Mouse (Mus musculus): ENCODE measurements at regions not wholly inside any gene's neighbourhood (a gene's known extent, or its start where the extent isn't known, plus 50 kb on each side); places are given as distances from the start of the nearest gene placed in this dataset.
A peak's percentile ranks its signal among the peaks of the same experiment; 100 is the strongest.

DNA sequence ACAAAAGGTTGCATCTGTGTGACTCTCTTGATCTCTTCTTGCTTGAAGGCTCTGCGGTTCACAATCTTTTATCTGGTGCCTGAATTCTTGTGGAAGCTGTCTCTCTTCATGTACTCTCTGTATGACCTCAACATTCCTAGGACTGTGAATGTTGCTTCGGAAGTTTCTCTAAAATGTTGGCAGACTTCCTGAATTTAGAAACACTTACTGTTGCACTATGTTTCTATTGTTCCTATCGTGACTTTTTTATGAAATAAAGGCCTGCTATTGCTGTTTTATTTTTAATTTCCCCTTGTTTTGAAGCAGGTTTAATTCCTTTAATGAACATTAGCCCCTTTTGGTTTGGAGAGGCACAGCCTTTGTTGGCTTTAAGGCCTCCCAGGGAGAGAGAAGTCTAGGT lies 114.0 kb upstream of the Etaa1 start:
- no peak for TF ChIP-seq CTCF (IDR thresholded peaks at IDR 0.05)
- intact Hi-C loops (cut with DNase I), result no loop called here
- no peak for DNase-seq
- Histone ChIP-seq H3K27ac (no peak overlapping the region), H3K4me3 (no peak overlapping the region)

DNA sequence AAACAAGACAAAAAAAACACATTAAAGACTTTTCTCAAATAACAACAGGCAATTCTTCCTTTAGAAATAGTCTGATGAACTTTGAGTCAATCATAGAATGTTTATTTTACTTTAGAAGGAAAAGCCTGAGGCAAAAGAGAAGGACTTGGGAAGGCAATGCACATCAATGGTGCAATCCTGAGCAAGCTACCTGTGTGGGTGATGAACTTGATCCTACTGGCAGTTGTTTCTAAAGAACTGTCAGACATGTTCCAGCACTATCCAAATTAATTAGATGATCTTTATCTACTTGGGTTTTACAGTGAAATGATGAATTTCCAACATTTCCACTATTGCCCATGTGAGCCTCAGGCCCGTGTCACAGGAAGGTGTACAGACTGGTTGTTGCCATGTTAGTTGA lies 87.9 kb upstream of the Etaa1 start:
- DNase-seq, result no peak
- H3K27ac ChIP-seq, result no peak overlapping the region
- intact Hi-C loops (cut with DNase I), result no loop called here
- H3K4me3 ChIP-seq, result no peak overlapping the region
- no peak for TF ChIP-seq CTCF (IDR thresholded peaks at IDR 0.05)

DNA sequence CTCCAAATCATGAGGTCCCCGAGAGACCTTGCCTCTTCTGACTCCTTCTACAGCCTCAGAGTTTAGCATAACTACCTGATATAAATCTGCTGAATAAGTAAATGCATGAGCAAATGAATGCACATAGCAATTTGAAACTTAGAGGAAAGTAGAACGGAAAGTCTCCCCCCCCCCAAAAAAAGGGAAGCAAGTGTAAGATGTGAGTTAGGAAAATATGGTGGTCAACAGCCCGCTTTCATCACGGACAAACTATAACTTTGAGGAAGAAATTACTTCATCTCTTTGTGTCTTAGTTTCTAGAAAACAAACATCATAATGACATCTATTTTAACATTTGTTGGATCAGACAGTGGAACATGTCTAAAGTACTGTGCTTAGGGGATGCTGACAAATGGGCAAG lies 77.4 kb upstream of the Etaa1 start:
- no peak for DNase-seq
- intact Hi-C loops (cut with DNase I), result no loop called here
- H3K27ac ChIP-seq, result no peak overlapping the region
- no peak for TF ChIP-seq CTCF (IDR thresholded peaks at IDR 0.05)
- H3K4me3 ChIP-seq, result no peak overlapping the region

DNA sequence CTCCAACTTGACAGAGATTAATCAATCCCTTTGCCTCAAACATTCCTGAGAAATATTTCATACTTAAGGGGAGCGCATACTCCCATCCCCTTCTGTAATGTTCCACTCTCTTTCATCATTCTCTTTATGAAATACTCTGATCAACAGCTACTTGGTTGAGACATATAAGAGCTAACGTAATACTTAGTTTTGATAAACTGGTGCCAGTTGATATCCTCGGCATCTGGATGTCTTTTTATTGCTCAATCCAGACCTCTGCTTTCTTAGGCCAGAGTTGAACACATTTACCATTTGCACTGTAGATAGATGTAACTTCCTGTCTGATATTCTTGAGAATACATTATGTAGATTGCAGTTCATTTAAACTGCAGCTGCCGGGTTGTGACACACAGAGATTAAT lies 68.4 kb upstream of the Etaa1 start:
- DNase-seq, result no peak
- TF ChIP-seq CTCF (IDR thresholded peaks at IDR 0.05), result no peak
- Histone ChIP-seq H3K27ac (no peak overlapping the region), H3K4me3 (no peak overlapping the region)
- intact Hi-C loops (cut with DNase I), result no loop called here

DNA sequence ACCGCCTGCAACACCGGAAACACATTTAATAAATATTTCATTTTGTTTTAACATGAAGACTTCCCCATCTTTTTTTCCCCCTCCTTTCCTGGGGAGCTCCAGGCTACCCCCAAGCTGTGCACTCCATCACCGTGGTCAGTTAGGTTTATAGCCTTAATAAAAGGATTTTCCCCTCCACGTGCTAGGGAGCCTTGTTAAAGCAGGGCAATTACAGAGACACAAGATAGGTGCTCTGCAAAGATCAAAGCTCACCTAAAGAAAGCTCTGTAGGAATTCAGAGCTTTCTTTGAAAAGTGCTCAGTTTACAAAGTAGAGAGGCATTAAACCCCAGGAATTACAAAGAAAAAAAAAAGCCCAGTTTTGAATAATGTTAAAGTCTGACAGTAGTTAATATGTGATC lies 61.6 kb upstream of the Etaa1 start:
- intact Hi-C loops (cut with DNase I), result no loop called here
- TF ChIP-seq CTCF (IDR thresholded peaks at IDR 0.05), result no peak
- no peak for DNase-seq
- Histone ChIP-seq H3K27ac (no peak overlapping the region), H3K4me3 (no peak overlapping the region)

DNA sequence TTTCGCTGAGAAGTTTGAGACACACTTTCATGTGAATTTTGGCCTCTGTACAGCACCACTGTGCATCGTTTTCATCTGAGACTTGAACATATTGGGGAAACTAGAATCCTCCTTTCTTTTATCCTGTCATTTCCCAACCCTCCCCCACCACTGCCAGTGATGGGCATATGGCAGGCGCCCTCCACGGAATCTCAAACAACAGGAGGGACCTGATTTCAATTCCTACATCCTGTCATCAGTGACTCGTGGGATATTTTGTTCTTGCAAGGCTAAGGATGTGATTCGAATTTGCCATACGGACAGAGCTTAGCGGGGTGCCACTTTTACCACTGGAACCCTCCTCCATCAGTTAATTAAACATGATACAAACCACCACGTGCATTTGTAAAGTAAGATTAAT lies 60.9 kb upstream of the Etaa1 start:
- intact Hi-C loops (cut with DNase I), result no loop called here
- no peak overlapping the region for H3K4me3 ChIP-seq
- H3K27ac ChIP-seq, result no peak overlapping the region
- no peak for TF ChIP-seq CTCF (IDR thresholded peaks at IDR 0.05)
- DNase-seq, result no peak

DNA sequence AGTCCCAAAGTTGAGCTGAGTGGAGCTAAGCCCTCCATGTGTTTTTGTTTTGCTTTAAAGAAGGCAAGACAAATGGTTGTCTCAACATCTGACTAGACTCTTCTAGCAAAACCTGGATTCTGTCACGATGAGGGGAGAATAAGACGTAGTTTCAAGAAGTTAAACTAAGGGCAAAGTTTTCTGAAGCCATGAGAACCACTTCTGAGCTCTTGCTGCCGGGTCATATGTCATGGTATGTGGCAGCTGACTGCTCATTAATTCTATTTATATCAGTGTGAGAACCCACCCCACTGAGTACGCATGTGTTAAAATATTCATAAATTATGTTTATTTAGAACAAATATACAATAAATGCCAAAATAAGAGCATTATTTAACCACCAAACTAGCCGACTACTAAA lies 58.4 kb upstream of the Etaa1 start:
- Histone ChIP-seq H3K4me3 (no peak overlapping the region), H3K27ac (no peak overlapping the region)
- TF ChIP-seq CTCF (IDR thresholded peaks at IDR 0.05), result no peak
- DNase-seq, result no peak
- intact Hi-C loops (cut with DNase I), result no loop called here

DNA sequence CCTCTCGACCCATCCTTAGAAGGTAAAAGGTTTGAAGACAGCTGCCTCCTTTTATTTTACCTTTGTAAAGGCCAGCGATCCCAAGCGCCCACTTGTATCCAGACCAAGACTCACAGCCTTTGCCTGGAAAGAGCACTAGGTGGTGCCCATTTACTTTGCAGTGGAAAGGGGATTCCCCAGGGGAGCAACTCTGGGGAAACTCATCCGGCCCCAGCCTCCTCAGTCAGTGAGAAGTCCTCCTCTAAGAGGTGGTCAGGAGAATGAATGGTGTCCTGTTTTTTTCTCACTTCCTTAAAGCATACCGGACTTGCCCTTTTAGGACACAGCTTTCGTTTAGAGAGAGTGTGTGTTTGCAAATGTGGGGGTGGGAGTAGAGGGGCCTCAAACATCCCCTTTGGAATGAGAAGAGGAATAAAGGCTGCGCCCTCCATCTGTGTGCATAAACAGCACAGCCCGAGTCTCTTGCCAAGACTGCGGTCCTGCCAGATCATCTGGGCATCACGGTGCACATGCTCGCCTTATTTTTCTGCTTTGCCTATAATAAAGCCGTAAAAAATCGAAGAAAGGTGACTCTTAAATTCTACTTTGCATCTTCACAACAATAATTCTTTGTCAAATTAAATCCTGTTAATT lies 57.5 kb upstream of the Etaa1 start:
- intact Hi-C loops (cut with DNase I), result no loop called here
- no peak overlapping the region for H3K27ac ChIP-seq
- H3K4me3 ChIP-seq, result peak overlapping the region; percentile 45
- TF ChIP-seq CTCF (IDR thresholded peaks at IDR 0.05), result peak; percentile 44
- peak; percentile 29 for DNase-seq

DNA sequence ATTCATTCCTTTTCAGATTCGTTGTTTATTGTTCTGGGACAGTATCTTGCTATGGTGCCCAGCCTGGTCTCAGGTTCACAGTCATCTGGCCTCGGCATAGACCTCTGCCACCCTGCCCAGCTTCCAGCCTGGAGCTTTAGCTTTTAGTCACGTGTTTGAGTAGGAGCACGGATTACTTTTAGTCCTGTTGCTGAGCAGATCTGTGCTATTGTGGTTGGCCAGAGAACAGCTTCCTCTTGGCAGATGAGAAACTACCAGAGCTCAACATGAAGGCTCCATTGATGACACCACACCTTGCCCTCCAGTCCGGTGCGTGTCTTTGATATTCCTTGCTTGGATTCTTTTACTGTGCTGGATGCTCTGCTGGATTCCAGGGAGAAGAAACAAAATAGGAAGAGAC lies 54.5 kb upstream of the Etaa1 start:
- intact Hi-C loops (cut with DNase I), result no loop called here
- no peak for DNase-seq
- TF ChIP-seq CTCF (IDR thresholded peaks at IDR 0.05), result no peak
- Histone ChIP-seq H3K4me3 (no peak overlapping the region), H3K27ac (no peak overlapping the region)
